Mouse (Mus musculus): ENCODE results near the gene Gm17409.

The Gm17409 gene

GRCm38 (mm10) chr2:58469816-58470215 lies at the start of gene Gm17409:
Gm17409 (plus strand) TSS chr2:58470116.
- no peak for DNase-seq (ENCODE audit: low read depth, low spot score)

- DNase-seq (ENCODE audit: low read depth, low spot score), result no peak
Observed at GRCm38 (mm10) chr2:58423319-58423718, 46.6 kb upstream of the Gm17409 start.

- no peak for DNase-seq (ENCODE audit: low read depth, low spot score)
Observed at GRCm38 (mm10) chr2:58425436-58426004, 44.4 kb upstream of the Gm17409 start.

- no peak for DNase-seq (ENCODE audit: low read depth, low spot score)
Observed at GRCm38 (mm10) chr2:58432211-58432610, 37.7 kb upstream of the Gm17409 start.

- DNase-seq (ENCODE audit: low read depth, low spot score), result no peak
Observed at GRCm38 (mm10) chr2:58433317-58433716, 36.6 kb upstream of the Gm17409 start.

GRCm38 (mm10) chr2:58434438-58434837 lies 35.5 kb upstream of the Gm17409 start:
- DNase-seq (ENCODE audit: low read depth, low spot score), result no peak

- no peak for DNase-seq (ENCODE audit: low read depth, low spot score)
Observed at GRCm38 (mm10) chr2:58435507-58435906, 34.4 kb upstream of the Gm17409 start.

GRCm38 (mm10) chr2:58436911-58437310 lies 33.0 kb upstream of the Gm17409 start:
- DNase-seq (ENCODE audit: low read depth, low spot score), result no peak

- no peak for DNase-seq (ENCODE audit: low read depth, low spot score)
Observed at GRCm38 (mm10) chr2:58443163-58443562, 26.8 kb upstream of the Gm17409 start.

GRCm38 (mm10) chr2:58447001-58447400 lies 22.9 kb upstream of the Gm17409 start:
- no peak for DNase-seq (ENCODE audit: low read depth, low spot score)

- no peak for DNase-seq (ENCODE audit: low read depth, low spot score)
Observed at GRCm38 (mm10) chr2:58454095-58454865, 15.6 kb upstream of the Gm17409 start.

- no peak for DNase-seq (ENCODE audit: low read depth, low spot score)
Observed at GRCm38 (mm10) chr2:58456843-58457487, 13.0 kb upstream of the Gm17409 start.

- no peak for DNase-seq (ENCODE audit: low read depth, low spot score)
Observed at GRCm38 (mm10) chr2:58457488-58457865, 12.4 kb upstream of the Gm17409 start.

GRCm38 (mm10) chr2:58458820-58459371 lies 11.0 kb upstream of the Gm17409 start:
- DNase-seq (ENCODE audit: low read depth, low spot score), result no peak

- DNase-seq (ENCODE audit: low read depth, low spot score), result no peak
Observed at GRCm38 (mm10) chr2:58470290-58470689, 374 bp downstream of the Gm17409 start.

GRCm38 (mm10) chr2:58475578-58475977 lies 5.7 kb downstream of the Gm17409 start:
- no peak for DNase-seq (ENCODE audit: low read depth, low spot score)

GRCm38 (mm10) chr2:58476956-58477715 lies 7.2 kb downstream of the Gm17409 start:
- peak; percentile 68 for DNase-seq (ENCODE audit: low read depth, low spot score)

- DNase-seq (ENCODE audit: low read depth, low spot score), result no peak
Observed at GRCm38 (mm10) chr2:58478144-58478543, 8.2 kb downstream of the Gm17409 start.

GRCm38 (mm10) chr2:58479536-58479935 lies 9.6 kb downstream of the Gm17409 start:
- no peak for DNase-seq (ENCODE audit: low read depth, low spot score)

GRCm38 (mm10) chr2:58480764-58481163 lies 10.8 kb downstream of the Gm17409 start:
- no peak for DNase-seq (ENCODE audit: low read depth, low spot score)

- DNase-seq (ENCODE audit: low read depth, low spot score), result no peak
Observed at GRCm38 (mm10) chr2:58481450-58482100, 11.7 kb downstream of the Gm17409 start.
